Mouse (Mus musculus): ENCODE results near the gene Tet3.

GRCm38 (mm10) chr6:83439781-83440180 is 19.1 kb downstream of the Tet3 start:
- TF ChIP-seq CTCF (IDR thresholded peaks at IDR 0.05), result no peak
- TF ChIP-seq EP300 (IDR thresholded peaks at IDR 0.05), result no peak
